Comparison of ENCODE assay signal across 8 mouse cellular contexts in the genomic region with DNA sequence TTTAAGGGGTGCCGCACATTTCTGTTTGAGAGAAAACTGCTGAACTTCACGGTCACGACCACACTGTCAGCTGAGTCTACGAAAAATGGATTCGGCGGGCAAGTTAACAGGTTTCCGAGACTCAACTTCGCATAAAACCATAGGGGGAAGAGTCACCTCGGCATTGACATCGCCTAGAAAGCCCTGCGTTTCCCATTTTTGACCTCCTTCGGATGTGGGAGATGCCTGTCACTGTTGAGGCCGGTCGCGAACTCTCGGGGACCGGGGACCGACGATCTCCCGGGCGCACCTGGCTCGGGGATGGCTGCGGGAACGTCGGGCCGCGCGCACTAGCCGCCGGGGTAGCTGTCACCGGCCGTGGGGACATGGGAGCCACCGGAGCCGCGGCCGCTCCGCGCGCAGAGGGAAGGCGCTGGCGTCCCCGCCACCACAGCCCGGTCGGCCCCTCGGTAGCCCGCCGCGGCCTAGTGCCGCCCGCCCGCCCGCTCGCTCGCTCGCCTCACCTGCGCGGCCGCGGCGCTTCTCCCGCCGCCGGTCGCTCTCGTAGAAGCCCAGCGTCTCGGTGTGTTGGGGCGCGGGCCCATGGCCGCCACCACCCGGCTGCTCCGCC. TPM values are rescaled to one million over a fixed set of nuclear protein-coding genes. Genes with fewer than 3 reads are reported as not detected.
A peak's percentile ranks its signal among the peaks of the same experiment; 100 is the strongest.
DNase-seq lines count a peak whose midpoint lies in the region; ATAC-seq and TF ChIP-seq lines count a peak whose summit lies in the region.

No protein-coding gene starts in this region.

- no peaks in the 10 kb centered on the region for H3K27me3 ChIP-seq in forebrain, embryonic 16.5 days (replicated peaks; ENCODE audit: control insufficient read depth, insufficient read depth, low read length)
- H3K27me3 ChIP-seq in hindbrain, postnatal 0 days (ENCODE audit: insufficient read depth, low read length), result no peaks in the 10 kb centered on the region
- no peaks in the 10 kb centered on the region for H3K27me3 ChIP-seq in liver, postnatal 0 days (ENCODE audit: insufficient read depth, low read length)
- no peaks in the 10 kb centered on the region for H3K27me3 ChIP-seq in neural tube, embryonic 14.5 days (ENCODE audit: control insufficient read depth, insufficient read depth, low read length)

- no peak for TF ChIP-seq CTCF in hindbrain, postnatal 0 days (IDR thresholded peaks at IDR 0.05; ENCODE audit: low read depth)
- TF ChIP-seq CTCF in liver, postnatal 0 days (IDR thresholded peaks at IDR 0.05; ENCODE audit: low read depth), result no peak

- peak overlapping the region; percentile 80 for H3K27ac ChIP-seq in forebrain, embryonic 16.5 days (ENCODE audit: low read length)
- peak overlapping the region; percentile 98 for H3K27ac ChIP-seq in hindbrain, postnatal 0 days
- peak overlapping the region; percentile 94 for H3K27ac ChIP-seq in liver, postnatal 0 days (ENCODE audit: low read depth)
- H3K27ac ChIP-seq in neural tube, embryonic 14.5 days (ENCODE audit: low read depth, low read length), result peak overlapping the region; percentile 92

- H3K36me3 ChIP-seq in forebrain, embryonic 16.5 days (ENCODE audit: control insufficient read depth, insufficient read depth), result no peaks in the 10 kb centered on the region
- H3K36me3 ChIP-seq in hindbrain, postnatal 0 days (ENCODE audit: insufficient read depth, low read length), result no peaks in the 10 kb centered on the region
- H3K36me3 ChIP-seq in liver, postnatal 0 days (replicated peaks; ENCODE audit: insufficient read depth, low read length), result peaks cover 7% of the 10 kb centered on the region
- H3K36me3 ChIP-seq in neural tube, embryonic 14.5 days (ENCODE audit: control insufficient read depth, insufficient read depth, low read length), result no peaks in the 10 kb centered on the region

- H3K4me1 ChIP-seq in forebrain, embryonic 16.5 days (replicated peaks; ENCODE audit: control insufficient read depth, insufficient read depth, low read length), result peaks cover 21% of the 10 kb centered on the region
- H3K4me1 ChIP-seq in hindbrain, postnatal 0 days (ENCODE audit: insufficient read depth, low read length), result peaks cover 16% of the 10 kb centered on the region
- peaks cover 30% of the 10 kb centered on the region for H3K4me1 ChIP-seq in liver, postnatal 0 days (ENCODE audit: insufficient read depth)
- peaks cover 22% of the 10 kb centered on the region for H3K4me1 ChIP-seq in neural tube, embryonic 14.5 days (ENCODE audit: control insufficient read depth, insufficient read depth, low read length)

- peak overlapping the region; percentile 65 for H3K4me3 ChIP-seq in forebrain, embryonic 16.5 days (replicated peaks; ENCODE audit: low read length)
- H3K4me3 ChIP-seq in hindbrain, postnatal 0 days (ENCODE audit: low read length), result peak overlapping the region; percentile 91
- peak overlapping the region; percentile 97 for H3K4me3 ChIP-seq in liver, postnatal 0 days (ENCODE audit: low read depth, low read length)
- H3K4me3 ChIP-seq in neural tube, embryonic 14.5 days (ENCODE audit: low read depth, low read length), result peak overlapping the region; percentile 81

- no peak for TF ChIP-seq EP300 in liver, postnatal 0 days (IDR thresholded peaks at IDR 0.05; ENCODE audit: low read depth)

- peak; percentile 21 for DNase-seq in ovary, postnatal 14 days (ENCODE audit: low spot score)
- no peak for DNase-seq in ovary, adult 18-20 months (ENCODE audit: low spot score)
- DNase-seq in ZHBTc4 (ENCODE audit: low read depth, low spot score), result peak; percentile 32
- peak; percentile 23 for DNase-seq in hindbrain, postnatal 0 days (ENCODE audit: low spot score)
- DNase-seq in liver, postnatal 0 days, result peak; percentile 61

- no peak for ATAC-seq in forebrain, embryonic 16.5 days
- no peak for ATAC-seq in hindbrain, postnatal 0 days
- ATAC-seq in liver, postnatal 0 days, result peak; percentile 48
- no peak; the same call in none of the 2 replicates for ATAC-seq in neural tube, embryonic 14.5 days (ENCODE audit: low read depth)
- no peak for ATAC-seq in monocyte, adult 5-6 weeks (replicated peaks; ENCODE audit: insufficient number of reproducible peaks, low FRiP score, low TSS enrichment, poor library complexity, severe bottlenecking)

- peak overlapping the region; percentile 93 for H3K9ac ChIP-seq in forebrain, embryonic 16.5 days (replicated peaks; ENCODE audit: low read depth, low read length)
- peak overlapping the region; percentile 97 for H3K9ac ChIP-seq in hindbrain, postnatal 0 days (replicated peaks; ENCODE audit: low read length)
- peak overlapping the region; percentile 98 for H3K9ac ChIP-seq in liver, postnatal 0 days (replicated peaks)
- peak overlapping the region; percentile 94 for H3K9ac ChIP-seq in neural tube, embryonic 14.5 days (replicated peaks; ENCODE audit: low read depth, low read length)

- peak overlapping the region; percentile 82 for H3K4me2 ChIP-seq in forebrain, embryonic 16.5 days (ENCODE audit: low read length)
- peak overlapping the region; percentile 78 for H3K4me2 ChIP-seq in hindbrain, postnatal 0 days (ENCODE audit: low read depth, low read length)
- peak overlapping the region; percentile 75 for H3K4me2 ChIP-seq in liver, postnatal 0 days (ENCODE audit: low read depth, low read length)
- peak overlapping the region; percentile 77 for H3K4me2 ChIP-seq in neural tube, embryonic 14.5 days (ENCODE audit: low read depth, low read length)

- WGBS in forebrain, embryonic 16.5 days, result under 1% methylated on average over 71 of the region's 72 CpGs
- 1% methylated on average over 43 of the region's 72 CpGs for WGBS in hindbrain, postnatal 0 days
- under 1% methylated on average over 41 of the region's 72 CpGs for WGBS in liver, postnatal 0 days (ENCODE audit: insufficient replicate concordance)
- 1% methylated on average over 39 of the region's 72 CpGs for WGBS in neural tube, embryonic 14.5 days

- no peaks in the 10 kb centered on the region for H3K9me3 ChIP-seq in forebrain, embryonic 16.5 days (ENCODE audit: control insufficient read depth, low read length)
- H3K9me3 ChIP-seq in hindbrain, postnatal 0 days (ENCODE audit: low read length), result no peaks in the 10 kb centered on the region
- no peaks in the 10 kb centered on the region for H3K9me3 ChIP-seq in liver, postnatal 0 days (ENCODE audit: low read length)
- H3K9me3 ChIP-seq in neural tube, embryonic 14.5 days (ENCODE audit: control insufficient read depth, low read length), result no peaks in the 10 kb centered on the region

RNA-seq across cellular contexts. Expression of gene Tapt1, which starts 0.4 kb away (rescaled TPM):
- 26.4 and 27.3 TPM in 2 replicates for polyA plus RNA-seq in forebrain, embryonic 16.5 days (2015; fragmentation: Nextera tagmentation; extraction: Ambion mirVana)
- 82.3 and 86.4 TPM in 2 replicates for total RNA-seq in hindbrain, postnatal 0 days (2014; rRNA removed)
- polyA plus RNA-seq in hindbrain, postnatal 0 days (2015; fragmentation: Nextera tagmentation; extraction: Ambion mirVana), result 24.6 and 26.5 TPM in 2 replicates
- 29.8 and 33.3 TPM in 2 replicates for polyA plus RNA-seq in liver, postnatal 0 days (2015; fragmentation: Nextera tagmentation; extraction: Ambion mirVana)
- 40.1 and 42.4 TPM in 2 replicates for polyA plus RNA-seq in neural tube, embryonic 14.5 days (2014; fragmentation: Nextera tagmentation; extraction: Ambion mirVana)
- total RNA-seq in monocyte, adult 5-6 weeks (2017), result 60.4 to 82.0 TPM (median 80.8 TPM) in 3 replicates
